Mouse (Mus musculus): ENCODE data around the gene Il1rl2.
"Not testable (repeated sequence)": the region's sequence is repeated elsewhere in the genome, so short reads cannot be mapped to it uniquely, and the experiment has no call there.

Gene Il1rl2

DNA sequence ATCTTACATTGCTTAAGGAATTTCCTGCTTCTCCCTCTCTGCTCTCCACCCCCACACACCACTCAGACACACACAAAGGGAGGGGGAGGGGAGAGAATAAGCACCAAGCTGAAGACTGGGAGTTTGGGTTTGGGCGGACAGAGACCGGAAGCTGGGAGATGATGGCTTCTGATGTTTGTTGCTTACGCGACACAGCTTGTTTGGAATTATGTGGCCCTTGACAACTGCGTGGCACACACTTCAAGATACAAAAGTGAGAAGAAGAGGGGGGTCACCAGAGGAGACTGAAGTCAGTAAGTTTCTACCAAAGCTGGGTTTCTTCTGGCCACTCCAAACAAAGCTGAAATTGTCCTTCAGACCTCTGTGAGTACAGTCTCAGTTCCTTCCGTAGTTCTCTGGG is at the start of gene Il1rl2:
Il1rl2 (plus strand) TSS at position 154 of the 400 bp plus-strand sequence.
- DNase-seq: no peak

DNA sequence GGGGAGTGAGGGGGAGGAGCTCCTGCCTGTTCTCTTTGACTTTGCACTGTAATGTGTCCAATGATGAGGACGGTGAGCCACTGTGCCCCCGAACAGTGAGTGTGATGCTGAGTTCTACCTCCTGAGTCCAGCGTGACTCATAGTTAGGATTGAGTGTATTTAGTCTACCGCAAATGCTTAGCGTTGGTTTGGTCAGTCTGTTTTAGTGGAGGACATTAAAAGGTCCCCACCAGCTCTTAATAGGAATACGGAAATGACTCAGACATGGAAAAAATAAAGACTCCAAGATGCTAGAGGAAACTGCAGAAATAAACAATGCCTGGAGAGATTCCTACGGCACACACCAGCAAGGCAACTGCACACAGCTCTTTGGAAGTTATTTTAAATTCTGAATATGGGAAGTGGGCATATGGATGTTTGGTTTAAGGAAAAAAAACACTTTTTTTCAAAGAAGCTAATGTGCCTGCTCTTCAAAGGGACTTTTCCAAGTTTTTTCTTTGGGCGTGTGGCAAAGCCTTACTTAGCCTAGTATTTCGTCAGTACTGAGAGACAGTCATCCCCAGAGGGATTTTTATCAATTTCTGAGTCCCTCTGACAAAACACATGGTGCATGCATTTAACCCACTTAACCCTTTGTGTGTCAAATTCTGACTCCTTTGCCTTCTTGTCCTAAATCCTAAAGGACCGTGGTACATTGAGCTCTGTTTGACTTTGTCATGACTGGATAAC is 49.0 kb upstream of the Il1rl2 start:
- no peak for DNase-seq

DNA sequence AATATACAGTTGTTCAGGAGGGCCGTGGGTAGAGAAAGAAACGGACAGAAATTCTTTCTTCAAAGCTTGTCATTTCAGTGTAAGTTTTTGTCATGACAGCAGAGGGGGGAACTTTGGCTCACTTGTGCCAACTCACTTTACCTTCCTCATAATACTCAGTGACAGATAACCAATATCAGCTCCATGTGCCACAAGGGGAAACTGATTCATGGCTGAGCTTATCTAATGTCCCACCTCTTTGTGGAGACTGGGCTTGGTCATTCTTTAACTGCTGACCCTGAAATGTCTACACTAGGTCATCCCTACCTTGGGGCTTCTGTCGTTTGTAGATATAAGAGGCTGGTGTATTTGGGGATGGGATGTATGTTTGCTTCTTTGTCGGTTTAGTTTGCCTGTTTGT is 46.5 kb upstream of the Il1rl2 start:
- no peak for DNase-seq

DNA sequence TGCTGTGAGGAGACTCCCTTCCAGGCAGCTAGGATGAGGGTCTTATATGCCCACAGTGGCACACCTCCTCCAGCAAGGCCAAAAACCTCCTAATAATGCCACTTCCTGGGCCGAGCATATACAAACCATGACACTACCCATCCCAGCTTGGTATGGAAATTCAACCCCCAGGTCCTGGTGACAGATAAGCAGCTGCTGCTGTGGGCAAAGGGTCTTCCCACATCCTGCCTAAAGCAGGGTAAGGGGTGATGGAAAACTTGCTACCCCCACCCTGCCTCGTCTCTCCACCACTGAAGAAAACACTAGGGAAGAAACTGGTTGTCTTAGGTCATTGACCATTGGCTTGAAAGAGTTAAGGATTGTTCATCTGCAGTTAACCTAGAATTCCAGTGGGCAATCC is 45.7 kb upstream of the Il1rl2 start:
- DNase-seq: no peak

DNA sequence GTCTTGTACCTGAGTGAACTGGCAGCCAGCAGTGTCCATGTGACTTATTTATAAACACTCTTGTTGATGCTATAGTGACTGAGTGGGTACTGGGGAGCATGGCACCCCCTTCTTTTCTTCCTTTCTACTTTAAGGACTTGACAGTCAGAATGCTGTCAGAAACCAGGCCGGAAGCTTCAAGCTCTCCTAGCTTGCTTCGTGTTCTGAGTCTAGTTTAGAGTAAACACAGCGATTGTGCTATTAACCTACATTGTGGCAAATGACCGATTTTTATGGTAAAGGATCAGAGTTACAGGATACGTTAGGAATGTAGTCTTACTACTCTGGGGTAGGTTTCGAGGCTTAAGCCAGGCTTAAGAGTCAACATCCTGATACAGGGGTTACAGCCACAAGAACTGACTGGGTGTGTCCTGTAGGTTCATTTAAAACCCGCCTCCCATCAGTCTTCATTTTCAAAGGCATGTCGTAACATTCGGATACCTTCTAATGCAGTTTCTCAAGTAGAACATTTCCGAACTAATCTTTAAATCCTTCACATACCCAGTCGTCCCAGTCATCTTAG is 45.1 kb upstream of the Il1rl2 start:
- no peak for DNase-seq

DNA sequence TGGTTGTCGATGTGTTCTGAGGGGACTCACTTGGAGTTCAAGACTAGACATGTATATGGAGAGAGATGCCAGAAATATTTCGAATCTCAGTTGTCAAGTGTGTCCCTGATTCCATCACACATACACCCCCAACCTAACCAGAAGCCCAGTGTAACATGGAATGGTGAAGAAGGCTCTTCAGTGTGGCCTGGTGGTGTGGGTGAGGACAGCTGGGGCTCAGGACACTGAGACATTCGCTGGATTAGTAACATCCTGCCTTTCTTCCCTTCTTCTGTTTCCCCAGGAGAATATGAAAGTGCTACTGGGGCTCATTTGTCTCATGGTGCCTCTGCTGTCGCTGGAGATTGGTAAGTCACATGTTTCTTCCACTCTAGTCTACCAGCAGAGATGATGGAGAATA is 42.5 kb upstream of the Il1rl2 start:
- no peak for DNase-seq

DNA sequence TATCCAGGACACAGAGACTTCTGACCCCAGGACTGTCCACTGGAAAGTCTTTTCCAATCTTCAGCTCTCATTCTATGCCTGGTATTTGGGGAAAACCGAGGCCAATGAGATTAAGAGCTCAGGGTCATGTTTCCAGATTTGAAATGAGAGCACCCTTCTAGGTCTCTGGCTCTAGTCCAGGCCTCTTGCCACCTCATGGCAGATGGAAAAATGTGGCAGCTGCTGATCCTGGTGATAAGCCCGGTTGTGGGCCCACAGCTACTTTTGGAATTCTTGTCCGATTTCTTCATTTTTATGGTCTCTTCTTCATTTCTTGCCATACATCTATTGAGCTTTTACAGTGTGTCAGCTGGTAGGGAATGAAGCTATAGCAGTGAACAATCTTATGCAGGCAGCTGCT is 42.0 kb upstream of the Il1rl2 start:
- DNase-seq: no peak

DNA sequence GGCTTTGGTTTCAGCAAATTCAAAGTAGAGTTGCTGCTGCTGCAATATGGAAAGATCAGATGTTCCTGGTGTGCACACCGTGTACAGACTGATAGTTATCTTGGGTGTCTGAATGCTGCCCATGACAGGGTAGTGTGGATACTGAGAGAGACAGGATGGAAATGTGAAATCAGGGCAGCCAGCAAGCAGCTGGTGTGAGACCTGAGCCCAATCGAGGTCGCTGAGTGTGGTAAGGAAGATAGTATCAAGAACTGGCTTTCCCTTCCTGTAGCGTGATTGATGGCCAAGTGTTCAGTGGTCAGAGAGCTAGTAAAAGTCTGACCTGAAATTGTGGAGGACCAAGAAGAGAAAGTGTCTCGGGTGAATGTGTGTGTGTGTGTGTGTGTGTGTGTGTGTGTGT is 40.4 kb upstream of the Il1rl2 start:
- DNase-seq: no peak

DNA sequence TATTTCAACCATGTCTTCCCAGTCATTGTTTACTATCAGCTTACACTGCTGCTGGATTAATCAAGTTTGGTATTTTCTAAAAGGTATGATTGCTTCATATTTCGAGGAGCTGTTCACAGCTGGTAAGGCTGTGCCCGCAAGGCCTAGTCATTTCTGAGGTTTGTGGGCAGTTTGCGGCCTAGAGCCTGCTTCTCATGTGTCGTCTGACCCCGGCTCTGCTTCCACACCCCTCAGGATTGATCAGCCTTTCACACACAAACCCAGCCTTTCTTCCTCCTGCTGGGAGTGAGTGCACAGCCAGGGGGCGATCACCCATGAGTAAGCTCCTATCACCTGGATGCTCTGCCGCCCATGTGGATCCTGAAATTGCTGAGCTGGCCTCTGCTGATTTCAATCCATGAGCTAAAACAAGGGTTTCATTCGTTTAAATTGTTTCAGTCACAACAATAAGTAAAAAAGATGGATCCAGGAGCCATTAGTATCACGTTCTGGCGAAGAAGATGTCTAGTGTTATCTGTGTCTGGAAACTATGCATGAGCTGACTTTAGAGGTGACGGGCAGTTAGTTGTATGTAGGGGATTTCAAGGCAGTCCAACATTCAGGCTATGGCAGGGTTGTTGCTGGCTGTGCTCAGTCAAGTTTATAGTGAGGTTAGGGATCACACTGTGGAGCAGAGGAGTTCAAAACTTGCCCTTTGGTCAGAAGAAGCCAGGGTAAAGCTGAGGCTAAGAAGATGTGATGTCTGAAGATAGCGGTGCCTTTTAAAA is 33.7 kb upstream of the Il1rl2 start:
- no peak for DNase-seq

DNA sequence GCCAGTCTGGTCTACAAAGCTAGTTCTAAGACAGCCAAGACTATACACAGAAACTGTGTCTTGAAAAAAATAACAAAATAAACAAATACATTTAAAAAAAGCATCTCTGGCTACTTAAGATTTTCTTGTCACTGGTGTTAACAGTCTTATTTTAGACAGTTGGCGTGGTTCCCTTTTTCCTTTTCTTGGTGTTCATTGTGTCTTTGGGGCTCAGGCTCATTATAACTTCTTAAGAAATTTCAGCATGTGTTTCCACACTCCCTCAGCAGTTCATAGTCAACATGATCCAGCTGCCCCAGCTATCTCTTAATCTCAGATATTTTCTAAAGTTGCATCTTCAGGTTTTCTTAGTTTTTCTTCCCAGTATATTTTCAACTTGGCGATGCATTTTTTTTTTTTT is 32.2 kb upstream of the Il1rl2 start:
- DNase-seq: no peak

DNA sequence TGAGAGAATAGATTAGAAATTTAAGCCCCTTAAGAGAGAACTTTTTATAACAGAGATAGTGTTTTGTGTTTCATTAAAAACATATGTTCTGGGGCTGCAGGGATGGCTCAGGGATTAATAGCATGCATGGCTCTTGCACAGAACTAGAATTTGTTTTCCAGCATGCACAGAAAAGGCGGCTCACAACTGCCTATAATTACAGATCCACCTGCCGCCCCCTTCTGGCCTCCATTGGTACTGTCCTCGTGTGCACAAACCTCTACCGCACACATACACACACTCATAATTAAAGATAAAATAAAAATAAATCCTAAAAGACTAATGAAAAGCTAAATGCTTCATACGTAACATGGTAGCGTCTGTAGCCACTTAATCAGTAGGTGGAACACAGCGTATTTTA is 30.5 kb upstream of the Il1rl2 start:
- DNase-seq: no peak

DNA sequence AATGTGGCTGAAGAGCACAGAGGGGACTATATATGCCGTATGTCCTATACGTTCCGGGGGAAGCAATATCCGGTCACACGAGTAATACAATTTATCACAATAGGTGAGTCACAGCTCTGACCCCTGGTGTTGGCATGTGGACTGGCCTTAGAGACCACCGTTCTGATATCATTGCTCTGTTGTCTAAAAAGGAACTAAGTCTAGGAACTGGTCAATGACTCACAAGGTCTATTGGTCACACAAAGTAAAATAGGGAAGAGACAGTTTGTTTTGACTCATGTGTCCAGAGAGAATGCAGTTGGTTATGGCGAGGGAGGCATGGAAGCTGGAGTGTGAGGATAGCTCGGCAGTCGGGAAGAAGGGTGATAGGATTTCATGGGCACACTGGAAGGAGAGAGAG is 29.6 kb upstream of the Il1rl2 start:
- DNase-seq: no peak

DNA sequence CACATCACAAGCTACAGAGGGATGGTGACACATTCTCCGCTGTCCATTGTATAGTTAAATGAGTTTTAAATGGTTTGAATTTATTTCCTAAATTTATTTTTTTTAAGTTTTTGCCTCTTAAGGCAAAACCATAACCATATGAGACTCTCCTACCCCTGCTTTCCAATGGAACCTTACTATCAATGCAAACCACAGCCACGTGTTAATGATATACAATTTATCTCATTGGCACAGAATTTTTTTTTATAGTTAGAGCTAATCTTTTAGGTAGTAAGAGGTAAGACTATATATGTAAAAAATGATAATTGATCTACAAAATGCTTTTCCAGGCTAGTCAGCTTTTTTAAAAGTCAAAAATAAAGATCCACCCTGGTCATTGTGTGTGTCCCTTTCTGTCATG is 26.4 kb upstream of the Il1rl2 start:
- no peak for DNase-seq

DNA sequence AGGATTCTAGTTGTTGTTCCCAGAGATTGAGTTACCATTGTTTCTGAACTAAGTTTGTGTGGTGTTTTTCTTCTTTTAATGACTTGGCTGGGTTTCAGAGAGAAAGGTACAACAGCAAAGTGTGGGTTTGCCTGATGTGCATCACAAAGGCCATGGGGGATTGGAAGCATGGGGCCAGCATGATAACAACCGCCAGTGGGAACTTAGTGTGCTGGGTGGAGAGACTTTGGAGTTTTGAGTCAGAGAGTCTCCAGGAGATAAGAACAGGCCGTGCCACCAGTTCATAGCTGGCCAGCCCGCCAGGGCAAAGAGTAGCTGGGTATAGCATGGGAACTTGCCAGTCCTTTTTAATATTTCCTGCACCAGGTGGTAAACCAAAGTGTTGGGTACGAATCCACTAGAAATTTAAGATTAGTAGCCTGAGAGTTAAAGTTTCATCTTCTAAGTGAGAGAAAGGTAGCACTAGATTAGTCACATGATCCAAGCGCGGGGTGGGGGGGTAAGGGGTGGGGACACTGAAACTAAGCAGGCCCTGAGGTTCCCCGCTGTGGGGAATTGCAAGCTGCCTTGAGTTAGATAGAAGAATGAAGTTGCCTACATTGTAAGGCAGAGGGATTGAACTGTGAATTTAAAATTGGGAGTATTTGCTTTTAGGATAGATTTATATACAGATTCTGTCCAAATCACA is 21.1 kb upstream of the Il1rl2 start:
- no peak for DNase-seq

DNA sequence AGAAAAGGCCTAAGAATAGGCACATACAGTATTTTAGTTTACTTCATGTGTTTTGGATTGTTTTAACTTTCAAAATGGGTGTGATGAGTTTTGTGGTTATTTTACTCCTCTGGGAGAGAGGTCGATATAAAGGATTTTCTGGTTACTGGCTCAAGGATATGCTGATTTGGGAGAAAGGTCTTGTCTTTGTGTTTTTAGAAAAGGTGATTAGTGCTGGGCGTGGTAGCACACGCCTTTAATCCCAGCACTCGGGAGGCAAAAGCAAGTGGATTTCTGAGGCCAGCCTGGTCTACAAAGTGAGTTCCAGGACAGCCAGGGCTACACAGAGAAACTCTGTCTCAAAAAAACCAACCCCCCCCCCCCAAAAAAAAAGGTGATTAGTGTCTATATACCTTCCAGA is 20.1 kb upstream of the Il1rl2 start:
- not testable (repeated sequence) for DNase-seq

DNA sequence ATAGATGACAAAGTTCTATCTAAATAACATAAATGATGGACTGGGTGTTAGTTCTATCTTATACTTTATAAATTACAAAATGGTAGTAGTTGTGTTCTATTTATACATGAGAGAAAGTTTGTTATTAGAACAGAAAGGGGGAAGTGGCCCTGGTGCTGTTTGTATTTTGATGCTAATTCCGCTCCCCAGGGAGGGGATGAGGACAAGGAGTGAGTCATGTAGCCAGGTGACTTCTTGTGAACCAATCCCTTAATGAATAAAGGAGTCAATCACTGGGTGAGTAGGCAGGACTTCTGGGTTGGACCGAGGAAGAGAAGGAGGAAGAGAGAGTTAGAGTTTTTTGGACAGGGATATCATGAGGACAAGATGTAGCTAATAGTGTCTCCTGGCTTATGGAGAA is 18.3 kb upstream of the Il1rl2 start:
- DNase-seq: no peak

DNA sequence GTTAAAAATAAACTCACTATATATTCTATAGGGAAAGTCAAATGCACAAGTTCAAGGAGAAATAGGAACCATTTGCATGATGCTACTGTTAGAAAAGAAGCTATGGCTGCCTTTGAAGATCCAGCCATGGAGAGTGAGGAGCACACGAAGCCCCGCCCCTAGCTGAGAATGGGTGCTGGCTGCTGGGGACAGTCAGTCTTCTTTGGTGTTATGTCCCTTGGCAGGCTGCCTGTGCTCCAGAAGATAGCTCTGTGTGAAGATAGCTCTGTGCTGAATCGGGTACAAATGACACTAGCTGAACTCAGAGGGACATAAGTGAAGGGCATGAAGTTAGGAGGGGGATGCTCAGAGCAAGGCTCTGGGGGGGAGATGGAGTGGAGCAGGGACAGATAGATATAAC is 13.3 kb upstream of the Il1rl2 start:
- no peak for DNase-seq

DNA sequence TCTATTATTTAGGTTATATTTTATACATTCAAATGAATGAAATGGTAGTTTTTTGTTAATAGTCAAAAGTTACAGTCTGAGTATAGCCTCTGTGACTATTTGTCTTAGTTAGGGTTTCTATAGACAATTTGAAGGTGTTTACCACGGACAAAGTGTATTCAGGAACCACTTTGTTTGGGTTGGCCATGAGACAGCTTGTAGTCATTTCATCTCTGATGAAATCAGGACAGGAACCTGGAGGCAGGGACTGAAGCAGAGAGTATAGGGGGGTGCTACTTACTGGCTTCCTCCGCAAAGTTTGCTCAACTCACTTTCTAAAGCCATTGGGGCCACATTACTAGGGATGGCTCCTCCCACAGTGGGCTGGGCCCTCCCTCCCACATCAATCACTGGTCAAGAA is 12.8 kb upstream of the Il1rl2 start:
- no peak for DNase-seq

DNA sequence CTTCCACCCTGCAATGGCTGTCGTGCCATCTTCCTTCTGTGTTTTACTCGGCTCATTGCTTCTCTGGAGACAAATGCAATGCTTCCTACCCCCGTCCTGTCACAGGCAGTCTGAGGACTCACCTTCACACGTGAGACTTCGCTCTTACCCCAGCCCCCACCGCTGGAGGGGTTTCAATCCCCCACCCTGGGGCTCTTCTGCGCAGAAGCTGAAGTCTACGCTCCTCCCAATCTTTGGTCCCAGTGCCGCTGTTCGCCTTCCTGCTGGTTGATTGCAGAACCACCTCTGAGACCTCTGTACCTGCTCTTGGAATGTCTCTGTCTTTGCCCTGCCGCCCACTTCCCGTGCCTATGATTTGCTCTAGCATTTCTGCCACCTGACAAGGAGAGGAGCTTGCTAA is 10.4 kb upstream of the Il1rl2 start:
- no peak for DNase-seq

DNA sequence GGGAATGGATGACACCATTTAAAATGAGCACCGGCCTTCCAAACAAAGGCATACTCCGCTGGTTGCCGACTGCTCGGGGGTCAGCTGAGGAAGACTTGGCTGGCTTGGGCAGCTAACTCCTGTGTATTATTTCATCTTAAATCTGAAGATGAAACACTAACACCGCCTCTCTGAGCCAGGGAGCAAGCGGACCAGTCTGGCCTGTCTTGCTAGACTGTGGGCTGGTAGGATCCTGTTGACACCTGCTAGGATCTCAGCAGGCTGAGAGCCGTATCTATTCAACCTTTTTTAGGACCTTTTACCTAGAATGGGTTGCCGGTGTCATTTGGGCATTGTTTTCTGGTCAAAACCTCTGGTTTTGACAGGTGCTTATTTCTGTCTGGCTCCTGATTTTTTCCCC is 6.8 kb upstream of the Il1rl2 start:
- DNase-seq: no peak

DNA sequence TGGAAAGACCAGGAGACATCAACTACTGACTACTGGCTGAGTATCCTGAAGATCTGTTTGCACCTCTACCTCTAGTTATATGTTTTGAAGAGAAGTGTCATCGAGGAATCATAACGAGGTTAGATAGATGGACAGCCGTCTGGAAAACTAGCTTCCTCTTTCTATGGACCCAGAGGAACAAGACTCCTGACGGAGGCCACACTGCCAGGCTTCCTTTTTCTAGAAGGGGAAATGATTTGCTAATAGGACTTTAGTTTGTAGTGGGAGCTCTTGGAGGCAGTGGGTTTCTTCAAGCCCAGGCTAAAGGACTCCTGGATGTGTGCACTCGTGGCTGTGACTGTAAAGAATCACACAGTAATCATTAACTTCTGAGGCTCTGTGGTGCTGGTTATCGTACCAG is 2.6 kb upstream of the Il1rl2 start:
- no peak for DNase-seq

DNA sequence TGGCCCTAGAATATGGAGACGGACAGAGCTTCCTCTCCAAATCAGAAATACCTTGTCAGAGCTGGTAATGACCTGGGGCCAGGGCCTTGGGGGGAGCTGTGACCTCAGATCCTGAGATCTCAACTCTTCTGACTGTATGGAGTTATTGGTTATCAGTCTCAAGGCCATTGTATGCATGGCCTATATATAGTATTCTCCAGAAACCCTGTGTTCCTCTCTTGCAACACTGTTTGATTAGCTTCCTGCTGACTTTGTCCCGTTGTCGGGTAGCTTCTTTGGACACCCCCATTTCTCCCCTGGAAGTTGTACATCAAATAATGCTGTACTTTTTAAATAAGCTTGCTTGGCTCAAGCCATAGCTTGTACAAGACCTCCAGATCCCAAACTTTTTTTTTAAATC is 1.9 kb upstream of the Il1rl2 start:
- DNase-seq: no peak

DNA sequence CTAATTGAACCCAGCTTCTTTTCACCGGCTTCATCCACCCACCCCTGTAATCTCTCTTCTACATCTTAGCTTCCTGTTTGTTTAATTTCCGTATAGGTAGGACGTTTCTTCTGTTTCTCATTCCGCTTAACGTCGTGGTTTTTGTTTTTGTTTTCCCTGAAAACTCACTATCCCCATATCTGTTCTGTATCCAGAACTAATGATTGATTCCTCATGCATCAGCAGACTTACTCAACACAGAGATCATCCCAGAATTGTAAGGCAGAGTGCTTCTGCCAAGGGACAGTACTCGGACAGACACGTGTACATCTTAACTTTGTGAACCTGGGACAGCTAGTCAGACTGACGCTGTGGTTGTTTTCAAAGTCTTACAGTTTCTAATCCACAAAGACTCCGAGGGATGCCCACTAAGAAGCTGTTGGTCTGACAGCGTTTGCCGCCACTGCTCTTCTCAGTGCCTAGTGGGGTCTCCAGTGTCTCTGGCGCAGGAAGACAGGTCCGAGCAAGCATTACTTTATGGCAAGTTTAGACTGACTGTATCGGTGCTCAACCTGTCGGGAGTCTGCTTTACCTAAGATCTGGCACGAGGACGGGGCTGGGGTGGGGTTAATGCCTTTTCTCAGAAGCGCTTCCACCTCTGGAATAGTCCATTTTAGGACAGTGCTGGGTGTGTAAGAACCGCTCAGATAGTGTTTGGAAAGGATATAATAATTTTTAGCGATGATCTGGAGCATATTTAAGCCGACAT is 719 bp downstream of the Il1rl2 start:
- DNase-seq: no peak

Data from kidney, adult 11 months (tissue).